Mouse (Mus musculus): ENCODE measurements around the gene Gdnf. TPM values are rescaled to one million over a fixed set of nuclear protein-coding genes. Genes with fewer than 3 reads are reported as not detected.
A peak's percentile ranks its signal among the peaks of the same experiment; 100 is the strongest.

Gene Gdnf
- total and polyA plus RNA-seq, 3 experiments: not detected

DNA sequence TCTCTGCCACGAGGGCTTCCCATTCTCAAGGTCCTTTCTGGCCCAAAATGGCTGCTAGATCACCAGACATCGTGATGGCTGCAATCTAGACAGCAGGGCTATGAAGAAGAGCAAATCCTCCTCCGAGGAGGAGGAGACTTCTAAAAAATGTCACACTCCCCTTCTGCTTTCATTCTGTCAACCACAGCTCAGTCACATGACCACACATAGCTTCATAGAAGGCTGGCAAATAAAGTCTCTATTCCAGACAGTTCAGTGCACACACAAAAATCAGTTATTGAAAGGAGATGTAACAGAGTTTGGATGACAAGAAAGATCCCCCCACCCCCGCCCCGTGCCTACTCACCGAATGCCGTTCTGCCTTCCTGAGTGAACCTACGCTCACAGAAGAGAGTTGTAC lies 37.7 kb upstream of the Gdnf start:
- no peaks in the 10 kb centered on the region for H3K79me2 ChIP-seq (replicated peaks; ENCODE audit: control insufficient read depth, extremely low read depth, insufficient read depth, poor library complexity, severe bottlenecking)
- DNase-seq (ENCODE audit: extremely low read depth): no peak
- H3K4me1 ChIP-seq (ENCODE audit: control insufficient read depth in 1 of 2, insufficient read depth in 2 of 2): no peaks in the 10 kb centered on the region
- in situ Hi-C loops (cut with MboI; ENCODE audit: low pct_ligation_motif_present, low pct_unique_long_range_greater_than_20kb, low sequenced_read_pairs) (no loop called here), dilution Hi-C loops (cut with MboI; ENCODE audit: extremely low pct_ligation_motif_present, extremely low pct_unique_long_range_greater_than_20kb, low sequenced_read_pairs) (no loop called here)
- H3K27ac ChIP-seq (ENCODE audit: insufficient read depth, low read depth): no peak overlapping the region
- H3K9ac ChIP-seq (ENCODE audit: insufficient read depth, low read depth): no peak overlapping the region
- H3K27me3 ChIP-seq (replicated peaks): no peaks in the 10 kb centered on the region
- H3K4me2 ChIP-seq (ENCODE audit: insufficient read depth, low read depth, poor library complexity, severe bottlenecking): peak overlapping the region; percentile 14; the same call in 1 of the 2 replicates
- TF ChIP-seq MXI1 (IDR thresholded peaks at IDR 0.05; ENCODE audit: low read depth, low read length) (no peak), SIN3A (IDR thresholded peaks at IDR 0.05; ENCODE audit: low read length) (no peak), USF2 (conservative IDR thresholded peaks at IDR 0.05; ENCODE audit: low read depth, low read length) (no peak), SMC3 (IDR thresholded peaks at IDR 0.05; ENCODE audit: low read depth, low read length) (no peak)
- H3K36me3 ChIP-seq (replicated peaks in 1 of 2; ENCODE audit: control insufficient read depth in 1 of 2, insufficient read depth in 1 of 2, low read length in 1 of 2): no peaks in the 10 kb centered on the region
- H3K9me3 ChIP-seq (replicated peaks; ENCODE audit: low read length): no peaks in the 10 kb centered on the region
- no peak overlapping the region for H3K4me3 ChIP-seq (replicated peaks in 1 of 3; ENCODE audit: low read depth in 2 of 3, low read length in 2 of 3, poor library complexity in 1 of 3)

GRCm38 (mm10) chr15:7781517-7781916 lies 29.1 kb upstream of the Gdnf start:
- TF ChIP-seq MAFK (IDR thresholded peaks at IDR 0.05; ENCODE audit: insufficient replicate concordance, low read length) (no peak), SIN3A (IDR thresholded peaks at IDR 0.05; ENCODE audit: low read length) (no peak), MXI1 (IDR thresholded peaks at IDR 0.05; ENCODE audit: low read depth, low read length) (no peak), MAZ (IDR thresholded peaks at IDR 0.05; ENCODE audit: low read depth, low read length) (no peak), CHD1 (IDR thresholded peaks at IDR 0.05; ENCODE audit: low read depth, low read length) (no peak), TBP (conservative IDR thresholded peaks at IDR 0.05; ENCODE audit: low read depth, low read length) (no peak), ZC3H11A (IDR thresholded peaks at IDR 0.05; ENCODE audit: low read depth, low read length) (no peak), USF1 (IDR thresholded peaks at IDR 0.05; ENCODE audit: low read depth, low read length) (no peak)
- no peaks in the 10 kb centered on the region for H3K4me1 ChIP-seq (ENCODE audit: control insufficient read depth in 1 of 2, insufficient read depth in 2 of 2)
- dilution Hi-C loops (cut with MboI; ENCODE audit: extremely low pct_ligation_motif_present, extremely low pct_unique_long_range_greater_than_20kb, low sequenced_read_pairs): no loop called here

GRCm38 (mm10) chr15:7809841-7810391 lies 730 bp upstream of the Gdnf start:
- no peak overlapping the region for H3K9ac ChIP-seq (ENCODE audit: insufficient read depth, low read depth)
- in situ Hi-C loops (cut with MboI; ENCODE audit: low pct_ligation_motif_present, low pct_unique_long_range_greater_than_20kb, low sequenced_read_pairs) (loop anchor here (25.0 kb wide), 1 partner anchor 348 kb away; no protein-coding TSS in a partner anchor), dilution Hi-C loops (cut with MboI; ENCODE audit: extremely low pct_ligation_motif_present, extremely low pct_unique_long_range_greater_than_20kb, low sequenced_read_pairs) (no loop called here)
- H3K79me2 ChIP-seq (replicated peaks; ENCODE audit: control insufficient read depth, extremely low read depth, insufficient read depth, poor library complexity, severe bottlenecking): no peaks in the 10 kb centered on the region
- H3K4me3 ChIP-seq (replicated peaks in 1 of 3; ENCODE audit: low read depth in 2 of 3, low read length in 2 of 3, poor library complexity in 1 of 3): no peak overlapping the region
- no peaks in the 10 kb centered on the region for H3K27me3 ChIP-seq (replicated peaks)
- DNase-seq (ENCODE audit: extremely low read depth): no peak
- H3K4me1 ChIP-seq (ENCODE audit: control insufficient read depth in 1 of 2, insufficient read depth in 2 of 2): no peaks in the 10 kb centered on the region
- no peaks in the 10 kb centered on the region for H3K9me3 ChIP-seq (replicated peaks; ENCODE audit: low read length)
- H3K4me2 ChIP-seq (ENCODE audit: insufficient read depth, low read depth, poor library complexity, severe bottlenecking): no peak overlapping the region
- no peak overlapping the region for H3K27ac ChIP-seq (ENCODE audit: insufficient read depth, low read depth)
- TF ChIP-seq IRF4 (IDR thresholded peaks at IDR 0.05; ENCODE audit: low read depth, low read length): no peak
- TF ChIP-seq SMC3 (IDR thresholded peaks at IDR 0.05; ENCODE audit: low read depth, low read length): no peak
- TF ChIP-seq PAX5 (IDR thresholded peaks at IDR 0.05; ENCODE audit: low read length): no peak
- TF ChIP-seq MXI1 (IDR thresholded peaks at IDR 0.05; ENCODE audit: low read depth, low read length): no peak
- no peak for TF ChIP-seq CHD2 (IDR thresholded peaks at IDR 0.05; ENCODE audit: low read length)
- no peak for TF ChIP-seq MAZ (IDR thresholded peaks at IDR 0.05; ENCODE audit: low read depth, low read length)
- no peak for TF ChIP-seq NELFE (IDR thresholded peaks at IDR 0.05; ENCODE audit: low read depth, low read length)
- TF ChIP-seq ELF1 (IDR thresholded peaks at IDR 0.05; ENCODE audit: low read depth, low read length): no peak
- TF ChIP-seq UBTF (IDR thresholded peaks at IDR 0.05; ENCODE audit: low read depth, low read length): no peak
- no peak for TF ChIP-seq MAX (IDR thresholded peaks at IDR 0.05; ENCODE audit: low read length)
- TF ChIP-seq TCF12 (IDR thresholded peaks at IDR 0.05; ENCODE audit: low read depth, low read length): no peak
- TF ChIP-seq NRF1 (IDR thresholded peaks at IDR 0.05; ENCODE audit: low read depth, low read length): no peak
- no peak for TF ChIP-seq MYC (IDR thresholded peaks at IDR 0.05; ENCODE audit: low read depth, low read length)
- H3K36me3 ChIP-seq (replicated peaks in 1 of 2; ENCODE audit: control insufficient read depth in 1 of 2, insufficient read depth in 1 of 2, low read length in 1 of 2): no peaks in the 10 kb centered on the region

More at GRCm38 (mm10) chr15:7781517-7781916, 29.1 kb upstream of the Gdnf start:
- Histone ChIP-seq H3K79me2 (replicated peaks; ENCODE audit: control insufficient read depth, extremely low read depth, insufficient read depth, poor library complexity, severe bottlenecking) (no peaks in the 10 kb centered on the region), H3K27ac (ENCODE audit: insufficient read depth, low read depth) (no peak overlapping the region), H3K4me2 (ENCODE audit: insufficient read depth, low read depth, poor library complexity, severe bottlenecking) (no peak overlapping the region), H3K27me3 (replicated peaks) (no peaks in the 10 kb centered on the region), H3K4me3 (replicated peaks in 1 of 3; ENCODE audit: low read depth in 2 of 3, low read length in 2 of 3, poor library complexity in 1 of 3) (no peak overlapping the region), H3K9ac (ENCODE audit: insufficient read depth, low read depth) (no peak overlapping the region), H3K9me3 (replicated peaks; ENCODE audit: low read length) (no peaks in the 10 kb centered on the region), H3K36me3 (replicated peaks in 1 of 2; ENCODE audit: control insufficient read depth in 1 of 2, insufficient read depth in 1 of 2, low read length in 1 of 2) (no peaks in the 10 kb centered on the region)
- in situ Hi-C loops (cut with MboI; ENCODE audit: low pct_ligation_motif_present, low pct_unique_long_range_greater_than_20kb, low sequenced_read_pairs): no loop called here
- no peak for DNase-seq (ENCODE audit: extremely low read depth)
